Mouse (Mus musculus): ENCODE data around the gene Tecpr2. TPM values are rescaled to one million over a fixed set of nuclear protein-coding genes. Genes with fewer than 3 reads are reported as not detected.

Tecpr2 gene
- polyA plus RNA-seq, 1 experiment from 2014 or later, result 5.2 TPM

GRCm38 (mm10) chr12:110871247-110871646, 17.8 kb upstream of the Tecpr2 start:
- peaks cover 90% of the 10 kb centered on the region for H3K36me3 ChIP-seq
- no peak overlapping the region for H3K9ac ChIP-seq
- H3K9me3 ChIP-seq (replicated peaks), result no peaks in the 10 kb centered on the region
- H3K4me3 ChIP-seq (replicated peaks), result no peak overlapping the region
- H3K4me2 ChIP-seq (replicated peaks), result no peak overlapping the region
- WGBS, result 92% methylated on average over 5 of the region's 5 CpGs
- H3K27me3 ChIP-seq, result no peaks in the 10 kb centered on the region
- no peak overlapping the region for H3K27ac ChIP-seq (replicated peaks)
- H3K4me1 ChIP-seq, result no peaks in the 10 kb centered on the region
- no peak for ATAC-seq (ENCODE audit: insufficient number of reproducible peaks, low FRiP score, low TSS enrichment, low read depth)

- ATAC-seq (ENCODE audit: insufficient number of reproducible peaks, low FRiP score, low TSS enrichment, low read depth), result no peak
- Histone ChIP-seq H3K36me3 (peaks cover 87% of the 10 kb centered on the region), H3K4me1 (no peaks in the 10 kb centered on the region), H3K27ac (replicated peaks) (no peak overlapping the region), H3K27me3 (no peaks in the 10 kb centered on the region), H3K4me2 (replicated peaks) (no peak overlapping the region), H3K9me3 (replicated peaks) (no peaks in the 10 kb centered on the region), H3K4me3 (replicated peaks) (no peak overlapping the region), H3K9ac (no peak overlapping the region)
- 88% methylated on average over 2 of the region's 2 CpGs for WGBS
Measured at GRCm38 (mm10) chr12:110875351-110875750, 13.7 kb upstream of the Tecpr2 start.

GRCm38 (mm10) chr12:110882291-110882690, 6.8 kb upstream of the Tecpr2 start:
- 92% methylated on average over 7 of the region's 7 CpGs for WGBS

GRCm38 (mm10) chr12:110885251-110885650, 3.8 kb upstream of the Tecpr2 start:
- H3K36me3 ChIP-seq, result peaks cover 22% of the 10 kb centered on the region
- no peak overlapping the region for H3K9ac ChIP-seq
- peaks cover 16% of the 10 kb centered on the region for H3K4me1 ChIP-seq
- no peaks in the 10 kb centered on the region for H3K27me3 ChIP-seq
- no peak overlapping the region for H3K4me3 ChIP-seq (replicated peaks)
- H3K4me2 ChIP-seq (replicated peaks), result no peak overlapping the region
- H3K27ac ChIP-seq (replicated peaks), result no peak overlapping the region
- no peak for ATAC-seq (ENCODE audit: insufficient number of reproducible peaks, low FRiP score, low TSS enrichment, low read depth)
- WGBS, result 96% methylated on average over 2 of the region's 2 CpGs
- no peaks in the 10 kb centered on the region for H3K9me3 ChIP-seq (replicated peaks)

More at GRCm38 (mm10) chr12:110882291-110882690, 6.8 kb upstream of the Tecpr2 start:
- H3K27ac ChIP-seq (replicated peaks), result no peak overlapping the region
- H3K36me3 ChIP-seq, result peaks cover 45% of the 10 kb centered on the region
- no peaks in the 10 kb centered on the region for H3K9me3 ChIP-seq (replicated peaks)
- H3K4me3 ChIP-seq (replicated peaks), result no peak overlapping the region
- H3K9ac ChIP-seq, result no peak overlapping the region
- no peak overlapping the region for H3K4me2 ChIP-seq (replicated peaks)
- ATAC-seq (ENCODE audit: insufficient number of reproducible peaks, low FRiP score, low TSS enrichment, low read depth), result no peak
- H3K4me1 ChIP-seq, result no peaks in the 10 kb centered on the region
- H3K27me3 ChIP-seq, result no peaks in the 10 kb centered on the region

- Histone ChIP-seq H3K9ac (peak overlapping the region; percentile 71), H3K4me1 (peaks cover 17% of the 10 kb centered on the region), H3K27me3 (no peaks in the 10 kb centered on the region), H3K9me3 (replicated peaks) (no peaks in the 10 kb centered on the region), H3K4me3 (replicated peaks) (peak overlapping the region; percentile 85), H3K36me3 (peaks cover 2% of the 10 kb centered on the region), H3K27ac (replicated peaks) (no peak overlapping the region), H3K4me2 (replicated peaks) (peak overlapping the region; percentile 92)
- 38% methylated on average over 12 of the region's 12 CpGs for WGBS
- ATAC-seq (ENCODE audit: insufficient number of reproducible peaks, low FRiP score, low TSS enrichment, low read depth), result no peak
Measured at GRCm38 (mm10) chr12:110888106-110888505, 958 bp upstream of the Tecpr2 start.

- H3K9me3 ChIP-seq (replicated peaks), result no peaks in the 10 kb centered on the region
- H3K4me3 ChIP-seq (replicated peaks), result peak overlapping the region; percentile 85
- WGBS, result under 1% methylated on average over 25 of the region's 25 CpGs
- no peaks in the 10 kb centered on the region for H3K27me3 ChIP-seq
- peak overlapping the region; percentile 92 for H3K4me2 ChIP-seq (replicated peaks)
- no peaks in the 10 kb centered on the region; the same call in 1 of the 2 replicates for H3K36me3 ChIP-seq
- peaks cover 17% of the 10 kb centered on the region for H3K4me1 ChIP-seq
- peak overlapping the region; percentile 71 for H3K9ac ChIP-seq
- H3K27ac ChIP-seq (replicated peaks), result peak overlapping the region; percentile 39; the same call in 1 of the 2 replicates
- no peak; the same call in none of the 2 replicates for ATAC-seq (ENCODE audit: insufficient number of reproducible peaks, low FRiP score, low TSS enrichment, low read depth)
Measured at GRCm38 (mm10) chr12:110888606-110889005, 458 bp upstream of the Tecpr2 start.

- 96% methylated on average over 1 of the region's 1 CpGs for WGBS
- no peaks in the 10 kb centered on the region for H3K36me3 ChIP-seq
- ATAC-seq (ENCODE audit: insufficient number of reproducible peaks, low FRiP score, low TSS enrichment, low read depth), result no peak
Measured at GRCm38 (mm10) chr12:110891887-110892286, 2.8 kb downstream of the Tecpr2 start.

GRCm38 (mm10) chr12:110902106-110902505, 13.0 kb downstream of the Tecpr2 start:
- H3K36me3 ChIP-seq, result no peaks in the 10 kb centered on the region
- H3K27me3 ChIP-seq, result no peaks in the 10 kb centered on the region
- no peak overlapping the region for H3K9ac ChIP-seq
- WGBS, result 65% methylated on average over 4 of the region's 4 CpGs
- no peak overlapping the region for H3K4me2 ChIP-seq (replicated peaks)
- no peak overlapping the region for H3K4me3 ChIP-seq (replicated peaks)
- H3K9me3 ChIP-seq (replicated peaks), result no peaks in the 10 kb centered on the region
- ATAC-seq (ENCODE audit: insufficient number of reproducible peaks, low FRiP score, low TSS enrichment, low read depth), result no peak
- H3K27ac ChIP-seq (replicated peaks), result no peak overlapping the region
- no peaks in the 10 kb centered on the region for H3K4me1 ChIP-seq

More at GRCm38 (mm10) chr12:110891887-110892286, 2.8 kb downstream of the Tecpr2 start:
- H3K4me3 ChIP-seq (replicated peaks), result no peak overlapping the region
- H3K27me3 ChIP-seq, result no peaks in the 10 kb centered on the region
- no peak overlapping the region for H3K9ac ChIP-seq
- peaks cover 17% of the 10 kb centered on the region for H3K4me1 ChIP-seq
- no peak overlapping the region for H3K27ac ChIP-seq (replicated peaks)
- no peak overlapping the region for H3K4me2 ChIP-seq (replicated peaks)
- no peaks in the 10 kb centered on the region for H3K9me3 ChIP-seq (replicated peaks)

- ATAC-seq (ENCODE audit: insufficient number of reproducible peaks, low FRiP score, low TSS enrichment, low read depth), result no peak
- Histone ChIP-seq H3K9ac (no peak overlapping the region), H3K4me2 (replicated peaks) (no peak overlapping the region), H3K4me1 (0 out of 2 replicates have a peak, but pooled peaks cover 4% of the 10 kb centered on the region), H3K9me3 (replicated peaks) (no peaks in the 10 kb centered on the region), H3K27ac (replicated peaks) (no peak overlapping the region), H3K27me3 (no peaks in the 10 kb centered on the region), H3K36me3 (no peaks in the 10 kb centered on the region), H3K4me3 (replicated peaks) (no peak overlapping the region)
- WGBS, result 82% methylated on average over 2 of the region's 2 CpGs
Measured at GRCm38 (mm10) chr12:110903536-110903935, 14.5 kb downstream of the Tecpr2 start.

- Histone ChIP-seq H3K4me3 (replicated peaks) (no peak overlapping the region), H3K27me3 (no peaks in the 10 kb centered on the region), H3K36me3 (no peaks in the 10 kb centered on the region), H3K27ac (replicated peaks) (peak overlapping the region; percentile 44; the same call in 1 of the 2 replicates), H3K4me1 (0 out of 2 replicates have a peak, but pooled peaks cover 4% of the 10 kb centered on the region), H3K9me3 (replicated peaks) (no peaks in the 10 kb centered on the region), H3K9ac (no peak overlapping the region), H3K4me2 (replicated peaks) (no peak overlapping the region)
- ATAC-seq (ENCODE audit: insufficient number of reproducible peaks, low FRiP score, low TSS enrichment, low read depth), result no peak
- 73% methylated on average over 3 of the region's 3 CpGs for WGBS
Measured at GRCm38 (mm10) chr12:110907845-110908244, 18.8 kb downstream of the Tecpr2 start.

GRCm38 (mm10) chr12:110909962-110910361, 20.9 kb downstream of the Tecpr2 start:
- Histone ChIP-seq H3K9me3 (replicated peaks) (no peaks in the 10 kb centered on the region), H3K27ac (replicated peaks) (no peak overlapping the region), H3K4me3 (replicated peaks) (no peak overlapping the region), H3K36me3 (peaks cover under 1% of the 10 kb centered on the region; the same call in 1 of the 2 replicates), H3K27me3 (no peaks in the 10 kb centered on the region), H3K4me2 (replicated peaks) (no peak overlapping the region), H3K4me1 (0 out of 2 replicates have a peak, but pooled peaks cover 4% of the 10 kb centered on the region), H3K9ac (no peak overlapping the region)
- no peak for ATAC-seq (ENCODE audit: insufficient number of reproducible peaks, low FRiP score, low TSS enrichment, low read depth)
- 84% methylated on average over 2 of the region's 2 CpGs for WGBS

GRCm38 (mm10) chr12:110915761-110916160, 26.7 kb downstream of the Tecpr2 start:
- no peaks in the 10 kb centered on the region for H3K27me3 ChIP-seq
- H3K4me2 ChIP-seq (replicated peaks), result no peak overlapping the region
- no peak overlapping the region for H3K4me3 ChIP-seq (replicated peaks)
- no peak overlapping the region for H3K9ac ChIP-seq
- no peak overlapping the region for H3K27ac ChIP-seq (replicated peaks)
- peaks cover 30% of the 10 kb centered on the region for H3K36me3 ChIP-seq
- H3K9me3 ChIP-seq (replicated peaks), result no peaks in the 10 kb centered on the region
- 81% methylated on average over 9 of the region's 9 CpGs for WGBS
- ATAC-seq (ENCODE audit: insufficient number of reproducible peaks, low FRiP score, low TSS enrichment, low read depth), result no peak
- no peaks in the 10 kb centered on the region for H3K4me1 ChIP-seq
